Mouse (Mus musculus): ENCODE measurements around the gene Rab6b.

- TF ChIP-seq GATA1 (IDR thresholded peaks at IDR 0.05; ENCODE audit: borderline replicate concordance, low read length): no peak
- no peak for TF ChIP-seq CTCF (IDR thresholded peaks at IDR 0.05; ENCODE audit: low read depth, low read length)
- TF ChIP-seq POLR2AphosphoS5 (IDR thresholded peaks at IDR 0.05; ENCODE audit: insufficient replicate concordance, low read depth, low read length): no peak
These were observed 115.2 kb downstream of the Rab6b start for GRCm38 (mm10) chr9:103226806-103227205.
